Mouse (Mus musculus) MEL (cell line): Measurements from ENCODE around the gene Mylk3. TPM values are rescaled to one million over a fixed set of nuclear protein-coding genes. Genes with fewer than 3 reads are reported as not detected.

ENCODE experiments used
- DNase-seq: peaks from one replicate; pipeline ENCODE4 v3.0.0; 2011; ENCODE audit warnings: low read depth, low spot score
- H3K27ac ChIP-seq: 2 replicates; pipeline ENCODE4 v1.5.1; 2012; ENCODE audit warnings: low read depth, mild to moderate bottlenecking, control low read depth, low read length, moderate library complexity; ENCODE audit not compliant: control insufficient read depth
- H3K27me3 ChIP-seq, 2 experiments: fragments of 150-350 bp in 1 of 2; sonication (generic) in 1 of 2; 2 replicates each; pipeline ENCODE4 v1.6.1; 2012; ENCODE audit warnings: low read length in 2 of 2, mild to moderate bottlenecking in 2 of 2, improper control_type of control experiment in 1 of 2, moderate library complexity in 1 of 2; ENCODE audit not compliant: insufficient read depth in 2 of 2, control insufficient read depth in 1 of 2
- H3K36me3 ChIP-seq, 2 experiments: 2 replicates each; pipeline ENCODE4 v1.6.1; 2012 to 2014; ENCODE audit warnings: low read length in 2 of 2, improper control_type of control experiment in 1 of 2, inconsistent platforms in 1 of 2, mild to moderate bottlenecking in 1 of 2; ENCODE audit not compliant: insufficient read depth in 2 of 2, control insufficient read depth in 1 of 2
- H3K4me1 ChIP-seq, 2 experiments: fragments of 150-350 bp in 1 of 2; sonication (generic) in 1 of 2; 2 replicates each; pipeline ENCODE4 v1.6.1; 2012; ENCODE audit warnings: low read length in 2 of 2, improper control_type of control experiment in 1 of 2, mild to moderate bottlenecking in 1 of 2; ENCODE audit not compliant: insufficient read depth in 2 of 2, control insufficient read depth in 1 of 2
- H3K4me3 ChIP-seq, 2 experiments: fragments of 150-350 bp in 1 of 2; sonication (generic) in 1 of 2; 2 replicates each; pipeline ENCODE4 v1.5.1; 2012; ENCODE audit warnings: low read depth in 2 of 2, low read length in 2 of 2, mild to moderate bottlenecking in 2 of 2, moderate library complexity in 2 of 2, control low read depth in 1 of 2, improper control_type of control experiment in 1 of 2; ENCODE audit not compliant: control insufficient read depth in 1 of 2, insufficient read depth in 1 of 2
- H3K79me2 ChIP-seq: 2 replicates; pipeline ENCODE4 v1.6.1; 2012; ENCODE audit warnings: mild to moderate bottlenecking, low read length, moderate library complexity; ENCODE audit not compliant: control insufficient read depth, poor library complexity, insufficient read depth
- H3K9ac ChIP-seq: 2 replicates; pipeline ENCODE4 v1.6.1; 2012; ENCODE audit warnings: low read depth, mild to moderate bottlenecking, control low read depth, low read length, moderate library complexity; ENCODE audit not compliant: control insufficient read depth, poor library complexity, severe bottlenecking
- H3K9me3 ChIP-seq: fragments of 150-350 bp; sonication (generic); replicated peaks from 2 replicates; pipeline ENCODE4 v1.6.1; 2012; ENCODE audit warnings: mild to moderate bottlenecking, low read length, improper control_type of control experiment, moderate library complexity; ENCODE audit not compliant: insufficient read depth
- BHLHE40 ChIP-seq: IDR thresholded peaks from 2 replicates; pipeline ENCODE4 v1.6.1; 2012; ENCODE audit warnings: low read depth, mild to moderate bottlenecking, inconsistent platforms, low read length, improper control_type of control experiment, borderline replicate concordance
- CHD1 ChIP-seq: IDR thresholded peaks from 2 replicates; pipeline ENCODE4 v1.6.1; 2012; ENCODE audit warnings: low read depth, mild to moderate bottlenecking, inconsistent platforms, low read length, improper control_type of control experiment
- CHD2 ChIP-seq: IDR thresholded peaks from 2 replicates; pipeline ENCODE4 v1.6.1; 2011; ENCODE audit warnings: low read length, improper control_type of control experiment
- CTCF ChIP-seq, 3 experiments: IDR thresholded peaks in 2 of 3; conservative IDR thresholded peaks in 1 of 3; 2 replicates each; pipeline ENCODE4 v1.5.1; 2011 to 2012; ENCODE audit warnings: low read length in 3 of 3, low read depth in 2 of 3, mild to moderate bottlenecking in 2 of 3, improper control_type of control experiment in 1 of 3, inconsistent platforms in 1 of 3, mixed read lengths in 1 of 3, moderate library complexity in 1 of 3; ENCODE audit not compliant: control insufficient read depth in 1 of 3, insufficient read depth in 1 of 3, poor library complexity in 1 of 3, severe bottlenecking in 1 of 3
- E2F4 ChIP-seq: IDR thresholded peaks from 2 replicates; pipeline ENCODE4 v1.6.1; 2011; ENCODE audit warnings: low read depth, low read length, improper control_type of control experiment, borderline replicate concordance
- ELF1 ChIP-seq: IDR thresholded peaks from 2 replicates; pipeline ENCODE4 v1.6.1; 2014; ENCODE audit warnings: low read depth, mild to moderate bottlenecking, inconsistent platforms, low read length, improper control_type of control experiment, moderate library complexity
- EP300 ChIP-seq, 2 experiments: IDR thresholded peaks; 2 replicates each; pipeline ENCODE4 v1.6.1; 2011; ENCODE audit warnings: improper control_type of control experiment in 2 of 2, low read length in 2 of 2, low read depth in 1 of 2, mild to moderate bottlenecking in 1 of 2
- ETS1 ChIP-seq: IDR thresholded peaks from 2 replicates; pipeline ENCODE4 v1.6.1; 2012; ENCODE audit warnings: low read depth, mild to moderate bottlenecking, inconsistent platforms, low read length, improper control_type of control experiment, moderate library complexity
- GATA1 ChIP-seq: IDR thresholded peaks from 2 replicates; pipeline ENCODE4 v1.6.1; 2011; ENCODE audit warnings: low read depth, low read length, improper control_type of control experiment
- HCFC1 ChIP-seq: IDR thresholded peaks from 2 replicates; pipeline ENCODE4 v1.6.1; 2012; ENCODE audit warnings: low read depth, mild to moderate bottlenecking, inconsistent platforms, low read length, improper control_type of control experiment, moderate library complexity
- JUND ChIP-seq: IDR thresholded peaks from 2 replicates; pipeline ENCODE4 v1.6.1; 2011; ENCODE audit warnings: low read depth, mild to moderate bottlenecking, improper control_type of control experiment, low read length
- KAT2A ChIP-seq: conservative IDR thresholded peaks from 2 replicates; pipeline ENCODE4 v1.6.1; 2012; ENCODE audit warnings: low read depth, low read length, improper control_type of control experiment, inconsistent platforms
- MAFK ChIP-seq: IDR thresholded peaks from 2 replicates; pipeline ENCODE4 v1.6.1; 2011; ENCODE audit warnings: low read depth, mild to moderate bottlenecking, low read length, improper control_type of control experiment, borderline replicate concordance
- MAX ChIP-seq: IDR thresholded peaks from 2 replicates; pipeline ENCODE4 v1.6.1; 2011; ENCODE audit warnings: low read length, improper control_type of control experiment
- MAZ ChIP-seq: IDR thresholded peaks from 2 replicates; pipeline ENCODE4 v1.6.1; 2012; ENCODE audit warnings: low read depth, mild to moderate bottlenecking, inconsistent platforms, low read length, improper control_type of control experiment
- MEF2A ChIP-seq: IDR thresholded peaks from 2 replicates; pipeline ENCODE4 v1.6.1; 2014; ENCODE audit warnings: low read depth, mild to moderate bottlenecking, inconsistent platforms, low read length, improper control_type of control experiment; ENCODE audit not compliant: poor library complexity, insufficient replicate concordance, severe bottlenecking; ENCODE audit errors: extremely low read depth
- MXI1 ChIP-seq: IDR thresholded peaks from 2 replicates; pipeline ENCODE4 v1.6.1; 2011; ENCODE audit warnings: mild to moderate bottlenecking, low read depth, low read length, improper control_type of control experiment
- MYB ChIP-seq: IDR thresholded peaks from 2 replicates; pipeline ENCODE4 v1.6.1; 2011; ENCODE audit warnings: mild to moderate bottlenecking, low read depth, low read length, improper control_type of control experiment
- NELFE ChIP-seq: IDR thresholded peaks from 2 replicates; pipeline ENCODE4 v1.6.1; 2011; ENCODE audit warnings: low read depth, low read length, improper control_type of control experiment
- NRF1 ChIP-seq: IDR thresholded peaks from 2 replicates; pipeline ENCODE4 v1.6.1; 2014; ENCODE audit warnings: low read depth, mild to moderate bottlenecking, inconsistent platforms, low read length, improper control_type of control experiment, moderate library complexity; ENCODE audit not compliant: poor library complexity, insufficient read depth, severe bottlenecking
- POLR2A ChIP-seq, 2 experiments: IDR thresholded peaks; 2 replicates each; pipeline ENCODE4 v1.6.1; 2011 to 2012; ENCODE audit warnings: low read length in 2 of 2, mild to moderate bottlenecking in 2 of 2, control low read depth in 1 of 2, improper control_type of control experiment in 1 of 2, low read depth in 1 of 2, moderate library complexity in 1 of 2; ENCODE audit not compliant: control insufficient read depth in 1 of 2, insufficient read depth in 1 of 2, poor library complexity in 1 of 2
- POLR2AphosphoS2 ChIP-seq: IDR thresholded peaks from 2 replicates; pipeline ENCODE4 v1.6.1; 2011; ENCODE audit warnings: low read length, improper control_type of control experiment
- POLR2AphosphoS5 ChIP-seq: IDR thresholded peaks from 2 replicates; pipeline ENCODE4 v1.6.1; 2012; ENCODE audit warnings: low read depth, borderline replicate concordance, mild to moderate bottlenecking, inconsistent platforms, low read length, moderate library complexity, mixed read lengths
- RAD21 ChIP-seq: IDR thresholded peaks from 2 replicates; pipeline ENCODE4 v1.6.1; 2011; ENCODE audit warnings: mild to moderate bottlenecking, low read depth, low read length, improper control_type of control experiment
- RCOR1 ChIP-seq: IDR thresholded peaks from 2 replicates; pipeline ENCODE4 v1.6.1; 2012; ENCODE audit warnings: low read depth, mild to moderate bottlenecking, inconsistent platforms, low read length, improper control_type of control experiment
- SIN3A ChIP-seq: IDR thresholded peaks from 2 replicates; pipeline ENCODE4 v1.6.1; 2012; ENCODE audit warnings: low read length, improper control_type of control experiment, inconsistent platforms
- SMC3 ChIP-seq: IDR thresholded peaks from 2 replicates; pipeline ENCODE4 v1.6.1; 2011; ENCODE audit warnings: low read depth, low read length, improper control_type of control experiment
- TAL1 ChIP-seq: IDR thresholded peaks from 2 replicates; pipeline ENCODE4 v1.6.1; 2012; ENCODE audit warnings: mild to moderate bottlenecking, inconsistent platforms, low read length, moderate library complexity, mixed read lengths
- TBP ChIP-seq: IDR thresholded peaks from 2 replicates; pipeline ENCODE4 v1.8.0; 2011; ENCODE audit warnings: low read depth, low read length, improper control_type of control experiment
- TCF12 ChIP-seq: IDR thresholded peaks from 2 replicates; pipeline ENCODE4 v1.6.1; 2014; ENCODE audit warnings: low read depth, mild to moderate bottlenecking, inconsistent platforms, low read length, improper control_type of control experiment, moderate library complexity
- UBTF ChIP-seq: IDR thresholded peaks from 2 replicates; pipeline ENCODE4 v1.6.1; 2012; ENCODE audit warnings: low read depth, mild to moderate bottlenecking, inconsistent platforms, low read length, improper control_type of control experiment, moderate library complexity, borderline replicate concordance; ENCODE audit not compliant: insufficient read depth
- USF1 ChIP-seq: IDR thresholded peaks from 2 replicates; pipeline ENCODE4 v1.6.1; 2014; ENCODE audit warnings: low read depth, mild to moderate bottlenecking, inconsistent platforms, low read length, improper control_type of control experiment, moderate library complexity
- USF2 ChIP-seq, 2 experiments: IDR thresholded peaks; 2 replicates each; pipeline ENCODE4 v1.6.1; 2011 to 2012; ENCODE audit warnings: improper control_type of control experiment in 2 of 2, low read length in 2 of 2, borderline replicate concordance in 1 of 2, inconsistent platforms in 1 of 2, low read depth in 1 of 2, mild to moderate bottlenecking in 1 of 2; ENCODE audit not compliant: insufficient read depth in 1 of 2
- ZMIZ1 ChIP-seq: IDR thresholded peaks from 2 replicates; pipeline ENCODE4 v1.6.1; 2012; ENCODE audit warnings: low read depth, mild to moderate bottlenecking, inconsistent platforms, low read length, improper control_type of control experiment, moderate library complexity
- ZNF384 ChIP-seq: IDR thresholded peaks from 2 replicates; pipeline ENCODE4 v1.6.1; 2012; ENCODE audit warnings: low read depth, mild to moderate bottlenecking, inconsistent platforms, low read length, improper control_type of control experiment
- polyA plus RNA-seq, 2 experiments: library from polyadenylated mRNA; stranded (reverse) in 1 of 2; unstranded in 1 of 2; fragments of >175 nt in 1 of 2; fragments of >200 nt in 1 of 2; gene quantifications; 2 replicates each; pipeline versions ENCODE4 v1.2.1 to v1.2.4; 2012; ENCODE audit warnings: low replicate concordance in 2 of 2, low read depth in 1 of 2; ENCODE audit not compliant: insufficient read length in 2 of 2, insufficient read depth in 1 of 2, missing spikeins in 1 of 2
- total RNA-seq: library from RNA; depleted of rRNA; stranded (reverse); fragments of 300-350 nt; gene quantifications from 2 replicates; pipeline ENCODE4 v1.2.3, GENCODE M21; 2012

Gene Mylk3
- total and polyA plus RNA-seq, 3 experiments = 9.5 to 10.4 TPM; not detected in 1

GRCm38 (mm10) chr8:85396432-85397079, 10.4 kb upstream of the Mylk3 start:
- peak overlapping the region; percentile 32 to 40 for H3K4me3 ChIP-seq
- TF ChIP-seq ETS1 (peak; percentile 27; the same call in 1 of the 2 replicates), RCOR1 (no peak; the same call in none of the 2 replicates), ZNF384 (no peak), POLR2AphosphoS5 (no peak), RAD21 (no peak), TAL1 (peak; percentile 70), GATA1 (peak; percentile 58), MEF2A (no peak), MXI1 (0 out of 2 replicates have a peak, but pooled peaks have one; percentile 17), CHD1 (0 out of 2 replicates have a peak, but pooled peaks have one; percentile 63), TCF12 (peak; percentile 39; the same call in 1 of the 2 replicates), MAX (peak; percentile 67), TBP (no peak), E2F4 (no peak), SIN3A (0 out of 2 replicates have a peak, but pooled peaks have one; percentile 33), BHLHE40 (0 out of 2 replicates have a peak, but pooled peaks have one; percentile 43), USF1 (no peak), MAFK (no peak), CTCF (IDR thresholded peaks at IDR 0.05 in 2 of 3, conservative IDR thresholded peaks at IDR 0.05 in 1 of 3; ENCODE audit: control insufficient read depth in 1 of 3, insufficient read depth in 1 of 3, low read depth in 2 of 3, low read length in 3 of 3, poor library complexity in 1 of 3, severe bottlenecking in 1 of 3) (no peak; a peak in 1 of 6 replicates), POLR2A (IDR thresholded peaks at IDR 0.05; ENCODE audit: control insufficient read depth in 1 of 2, insufficient read depth in 1 of 2, low read depth in 1 of 2, low read length in 2 of 2, poor library complexity in 1 of 2) (no peak), USF2 (IDR thresholded peaks at IDR 0.05; ENCODE audit: borderline replicate concordance in 1 of 2, insufficient read depth in 1 of 2, low read depth in 1 of 2, low read length in 2 of 2) (no peak), JUND (0 out of 2 replicates have a peak, but pooled peaks have one; percentile 53), SMC3 (no peak; the same call in 1 of the 2 replicates), EP300 (IDR thresholded peaks at IDR 0.05; ENCODE audit: low read depth in 1 of 2, low read length in 2 of 2) (peak; percentile 51 to 72), NELFE (peak; percentile 39), KAT2A (no peak), CHD2 (peak; percentile 75), NRF1 (no peak), MAZ (0 out of 2 replicates have a peak, but pooled peaks have one; percentile 17), POLR2AphosphoS2 (0 out of 2 replicates have a peak, but pooled peaks have one; percentile 44), MYB (no peak), ZMIZ1 (no peak), ELF1 (0 out of 2 replicates have a peak, but pooled peaks have one; percentile 26), UBTF (no peak), HCFC1 (no peak)

More at GRCm38 (mm10) chr8:85396432-85397079, 10.4 kb upstream of the Mylk3 start:
- Histone ChIP-seq H3K9ac (peak overlapping the region; percentile 41), H3K79me2 (no peaks in the 10 kb centered on the region), H3K36me3 (peaks cover 0 to 20% of the 10 kb centered on the region in 2 experiments; a peak in 2 of 4 replicates), H3K27me3 (no peaks in the 10 kb centered on the region), H3K9me3 (no peaks in the 10 kb centered on the region), H3K27ac (peak overlapping the region; percentile 90), H3K4me1 (peaks cover 6 to 36% of the 10 kb centered on the region in 2 experiments; a peak in 3 of 4 replicates)
- DNase-seq = peak; percentile 85
